Mouse (Mus musculus): ENCODE data around the gene Timm17b.

DNA sequence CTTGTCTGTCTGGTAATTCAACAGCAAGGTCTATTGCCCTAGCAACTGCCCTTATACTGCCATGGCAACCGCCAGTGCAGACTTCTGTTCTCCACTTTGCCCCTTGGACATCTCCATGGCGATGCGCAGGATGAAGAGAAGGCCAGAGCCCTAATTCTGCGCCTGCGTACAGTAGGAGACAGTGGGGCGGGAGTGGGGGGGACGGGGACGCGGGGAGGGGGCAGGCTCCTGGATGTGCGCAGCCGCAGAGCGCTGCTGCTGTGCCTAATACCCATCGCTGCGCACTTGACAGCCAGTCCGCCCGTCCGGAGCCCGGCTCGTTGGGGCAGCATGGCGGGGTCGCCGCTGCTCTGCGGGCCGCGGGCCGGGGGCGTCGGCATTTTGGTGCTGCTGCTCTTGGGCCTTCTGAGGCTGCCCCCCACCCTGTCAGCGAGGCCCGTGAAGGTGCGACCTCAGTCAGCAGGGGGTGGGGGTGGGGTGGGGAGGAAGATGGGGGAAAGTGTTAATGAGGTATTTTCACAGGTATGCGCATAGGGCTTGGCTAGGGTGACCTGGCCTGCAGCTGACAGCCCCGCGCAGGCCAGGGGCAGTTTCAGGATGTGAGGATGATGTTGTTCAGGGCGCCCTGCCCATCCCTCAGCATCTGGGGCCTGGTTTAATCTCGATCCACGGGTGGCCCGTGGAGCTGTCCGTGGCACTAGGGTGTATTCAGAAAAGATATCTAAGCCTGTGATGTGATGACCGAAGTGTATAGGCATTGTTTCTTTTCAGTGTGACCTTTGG lies 20.6 kb downstream of the Timm17b start, which contains the start of gene Pcsk1n:
- no peak for TF ChIP-seq GATA1 (IDR thresholded peaks at IDR 0.05; ENCODE audit: borderline replicate concordance, low read length)
- no peak for TF ChIP-seq FLI1 (IDR thresholded peaks at IDR 0.05; ENCODE audit: low read length)

Data from megakaryocyte, embryonic 14.5 days (primary cell).